Mouse (Mus musculus) 3T3-L1 (cell line): ENCODE data around the gene Bglap.
A peak's percentile ranks its signal among the peaks of the same experiment; 100 is the strongest.
"Not testable (repeated sequence)": the region's sequence is repeated elsewhere in the genome, so short reads cannot be mapped to it uniquely, and the experiment has no call there.

ENCODE experiments used
- DNase-seq: peaks from one replicate; pipeline ENCODE4 v3.0.0-alpha.2; 2015; ENCODE audit warnings: low read depth, low spot score

Bglap gene

DNA sequence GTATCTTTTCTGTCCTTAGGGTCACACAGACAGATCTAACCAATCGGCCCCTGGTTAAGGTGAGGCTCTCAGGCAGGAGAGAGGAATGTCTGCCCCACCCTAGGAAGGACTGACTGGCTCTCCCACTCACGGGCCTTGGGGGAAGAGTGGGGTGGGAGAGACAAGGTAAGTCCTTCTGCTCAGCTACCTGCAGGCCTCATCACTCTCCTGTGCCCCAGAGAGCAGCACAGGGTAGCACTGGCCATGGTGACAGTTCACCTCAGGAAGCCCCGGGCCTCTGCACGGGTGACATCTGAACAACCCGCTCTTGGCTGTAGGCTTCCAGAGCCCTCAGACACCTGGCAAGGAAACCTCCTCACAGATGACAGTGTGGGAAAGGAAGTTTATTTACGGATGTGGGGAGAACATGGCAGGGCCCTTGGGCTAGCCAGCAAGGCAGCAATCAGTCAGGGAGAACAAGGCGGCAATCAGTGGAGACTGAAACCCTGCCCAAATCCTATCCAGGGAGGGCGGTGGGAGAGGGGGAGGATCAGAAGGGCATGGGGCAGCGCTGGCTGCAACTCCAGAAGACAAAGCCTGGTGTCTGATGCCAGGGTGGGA, 9.6 kb upstream of the Bglap start:
- no peak for DNase-seq

DNA sequence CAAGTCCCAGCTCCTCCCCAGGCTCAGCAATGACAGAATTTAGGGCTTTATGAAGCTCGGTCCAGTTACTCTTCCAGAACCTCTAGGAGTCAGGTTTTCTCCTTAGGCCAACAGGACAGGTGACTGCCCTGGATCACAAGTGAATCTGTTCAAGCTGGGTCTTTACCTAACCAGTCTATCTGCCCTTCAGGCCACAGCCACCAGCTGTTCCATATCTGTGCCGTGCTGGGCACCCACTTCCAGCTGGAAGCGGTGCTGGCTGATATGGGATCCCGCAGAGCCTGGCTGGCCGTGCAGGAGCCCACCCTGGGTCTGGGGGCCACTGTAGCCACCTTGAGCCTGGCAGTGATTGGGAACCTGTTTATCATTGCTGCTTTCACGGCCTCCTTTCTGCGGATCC, 1.9 kb downstream of the Bglap start:
- DNase-seq: not testable (repeated sequence)

DNA sequence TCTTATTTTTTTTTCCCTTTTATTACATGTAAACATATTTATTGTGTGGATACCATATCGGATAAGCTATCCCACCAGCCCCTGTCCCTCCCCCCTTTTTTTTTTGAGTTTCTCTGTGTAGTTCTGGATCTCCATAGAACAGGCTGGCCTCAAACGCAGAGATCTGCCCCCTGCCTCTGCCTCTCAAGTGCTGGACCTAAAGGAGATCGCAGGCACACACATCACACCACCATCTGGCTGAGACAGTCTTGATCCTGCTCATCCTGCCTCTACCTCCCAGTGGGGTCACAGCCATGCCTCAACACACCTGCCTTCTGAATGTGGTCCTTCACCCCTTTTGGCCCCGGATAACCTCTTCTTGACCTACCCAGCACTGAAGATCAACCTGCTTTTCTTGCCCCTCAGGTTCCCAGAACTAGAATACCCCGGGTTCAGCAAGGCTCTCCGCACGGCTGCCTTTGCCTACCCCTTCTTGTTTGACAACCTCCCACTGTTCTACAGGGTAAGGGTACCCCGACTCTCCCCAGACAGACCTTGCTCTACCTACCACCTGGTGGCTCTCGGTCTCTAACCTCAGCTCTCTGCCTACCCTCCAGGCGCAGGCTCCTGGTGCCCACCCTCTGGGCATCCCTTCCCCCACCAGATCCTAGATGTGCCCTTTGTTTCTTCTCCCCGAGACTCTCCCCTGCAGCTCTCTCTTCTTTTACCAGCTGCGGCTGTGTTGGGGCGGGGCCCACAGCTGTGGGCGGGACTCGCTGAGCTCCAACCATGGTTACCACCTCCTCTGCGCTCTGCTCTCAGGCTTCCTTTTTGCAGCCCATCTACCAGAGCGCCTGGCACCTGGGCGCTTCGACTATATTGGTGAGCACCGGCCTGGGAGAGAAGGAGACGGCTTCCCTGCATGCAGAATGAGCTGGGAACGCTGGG, 2.6 kb downstream of the Bglap start:
- not testable (repeated sequence) for DNase-seq

DNA sequence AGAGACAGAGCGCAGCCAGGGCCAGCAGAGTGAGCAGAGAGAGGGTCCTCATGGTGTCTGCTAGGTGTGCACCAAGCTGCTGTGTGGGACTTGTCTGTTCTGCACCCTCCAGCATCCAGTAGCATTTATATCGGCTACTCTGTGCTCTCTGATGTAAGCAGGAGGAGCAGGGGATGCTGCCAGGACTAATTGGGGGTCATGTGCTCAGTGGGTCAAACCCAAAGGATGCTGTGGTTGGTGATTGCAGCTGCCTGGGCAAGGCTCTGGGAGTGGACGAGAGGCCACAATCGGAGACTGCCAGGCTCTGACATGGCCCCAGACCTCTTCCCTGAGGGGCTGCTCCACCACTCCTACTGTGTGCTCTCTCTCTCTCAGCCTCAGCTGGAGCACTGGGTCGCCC, 5.7 kb downstream of the Bglap start, which contains the start of gene Bglap2:
Gene Bglap2 (minus strand): TSS at position 101 of the 400 bp plus-strand sequence.
- DNase-seq: not testable (repeated sequence)

DNA sequence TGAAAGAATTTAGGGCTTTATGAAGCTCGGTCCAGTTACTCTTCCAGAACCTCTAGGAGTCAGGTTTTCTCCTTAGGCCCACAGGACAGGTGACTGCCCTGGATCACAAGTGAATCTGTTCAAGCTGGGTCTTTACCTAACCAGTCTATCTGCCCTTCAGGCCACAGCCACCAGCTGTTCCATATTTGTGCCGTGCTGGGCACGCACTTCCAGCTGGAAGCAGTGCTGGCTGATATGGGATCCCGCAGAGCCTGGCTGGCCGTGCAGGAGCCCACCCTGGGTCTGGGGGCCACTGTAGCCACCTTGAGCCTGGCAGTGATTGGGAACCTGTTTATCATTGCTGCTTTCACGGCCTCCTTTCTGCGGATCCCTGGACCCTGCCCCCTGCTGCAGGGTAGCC, 7.6 kb downstream of the Bglap start:
- DNase-seq: not testable (repeated sequence)

DNA sequence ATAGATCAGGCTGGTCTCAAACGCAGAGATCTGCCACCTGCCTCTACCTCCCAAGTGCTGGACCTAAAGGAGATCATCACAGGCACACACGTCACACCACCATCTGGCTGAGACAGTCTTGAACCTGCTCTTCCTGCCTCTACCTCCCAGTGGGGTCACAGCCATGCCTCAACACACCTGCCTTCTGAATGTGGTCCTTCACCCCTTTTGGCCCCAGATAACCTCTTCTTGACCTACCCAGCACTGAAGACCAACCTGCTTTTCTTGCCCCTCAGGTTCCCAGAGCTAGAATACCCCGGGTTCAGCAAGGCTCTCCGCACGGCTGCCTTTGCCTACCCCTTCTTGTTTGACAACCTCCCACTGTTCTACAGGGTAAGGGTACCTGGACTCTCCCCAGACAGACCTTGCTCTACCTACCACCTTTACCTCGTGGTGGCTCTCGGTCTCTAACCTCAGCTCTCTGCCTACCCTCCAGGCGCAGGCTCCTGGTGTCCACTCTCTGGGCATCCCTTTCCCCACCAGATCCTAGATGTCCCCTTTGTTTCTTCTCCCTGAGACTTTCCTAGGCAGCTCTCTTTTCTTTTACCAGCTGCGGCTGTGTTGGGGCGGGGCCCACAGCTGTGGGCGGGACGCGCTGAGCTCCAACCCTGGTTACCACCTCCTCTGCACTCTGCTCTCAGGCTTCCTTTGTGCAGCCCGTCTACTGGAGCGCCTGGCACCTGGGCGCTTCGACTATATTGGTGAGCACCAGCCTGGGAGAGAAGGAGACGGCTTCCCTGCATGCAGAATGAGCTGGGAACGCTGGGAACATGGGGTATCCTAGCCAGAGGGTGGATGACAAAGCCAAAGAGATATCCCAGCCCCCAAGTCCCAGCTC, 8.3 kb downstream of the Bglap start:
- not testable (repeated sequence) for DNase-seq

DNA sequence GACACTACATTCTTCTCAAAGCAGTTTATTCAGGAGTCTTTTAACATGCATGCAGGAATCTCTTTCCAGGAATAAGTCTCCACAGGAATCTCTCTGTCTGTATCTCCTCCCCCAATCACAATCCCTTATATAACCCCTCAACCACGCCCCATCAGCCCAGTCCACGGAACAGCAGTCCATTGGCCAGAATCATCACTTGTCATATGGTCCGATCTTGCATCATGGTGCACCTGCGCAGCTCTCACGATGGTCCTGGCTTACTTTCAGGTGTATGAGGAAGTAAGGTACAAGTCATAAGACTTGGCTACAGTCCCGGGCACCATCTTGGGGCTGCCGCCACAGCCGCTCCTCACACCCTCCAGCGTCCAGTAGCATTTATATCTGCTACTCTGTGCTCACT, 11.6 kb downstream of the Bglap start, which contains the start of gene Bglap3:
Gene Bglap3 (minus strand): TSS at position 101 of the 400 bp plus-strand sequence.
- DNase-seq: not testable (repeated sequence)

DNA sequence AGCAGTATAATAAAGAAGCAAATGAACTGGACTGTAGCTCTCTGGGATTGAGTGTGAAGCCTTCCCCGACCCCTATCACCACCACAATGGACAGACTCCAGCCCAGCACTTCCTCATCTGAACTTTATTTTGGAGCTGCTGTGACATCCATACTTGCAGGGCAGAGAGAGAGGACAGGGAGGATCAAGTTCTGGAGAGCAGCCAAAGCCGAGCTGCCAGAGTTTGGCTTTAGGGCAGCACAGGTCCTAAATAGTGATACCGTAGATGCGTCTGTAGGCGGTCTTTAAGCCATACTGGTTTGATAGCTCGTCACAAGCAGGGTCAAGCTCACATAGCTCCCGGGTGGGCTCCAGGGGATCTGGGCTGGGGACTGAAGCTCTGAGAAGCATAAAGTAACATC, 15.8 kb downstream of the Bglap start:
- not testable (repeated sequence) for DNase-seq

DNA sequence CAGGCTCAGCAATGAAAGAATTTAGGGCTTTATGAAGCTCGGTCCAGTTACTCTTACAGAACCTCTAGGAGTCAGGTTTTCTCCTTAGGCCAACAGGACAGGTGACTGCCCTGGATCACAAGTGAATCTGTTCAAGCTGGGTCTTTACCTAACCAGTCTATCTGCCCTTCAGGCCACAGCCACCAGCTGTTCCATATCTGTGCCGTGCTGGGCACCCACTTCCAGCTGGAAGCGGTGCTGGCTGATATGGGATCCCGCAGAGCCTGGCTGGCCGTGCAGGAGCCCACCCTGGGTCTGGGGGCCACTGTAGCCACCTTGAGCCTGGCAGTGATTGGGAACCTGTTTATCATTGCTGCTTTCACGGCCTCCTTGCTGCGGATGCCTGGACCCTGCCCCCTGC, 16.7 kb downstream of the Bglap start:
- DNase-seq: not testable (repeated sequence)

DNA sequence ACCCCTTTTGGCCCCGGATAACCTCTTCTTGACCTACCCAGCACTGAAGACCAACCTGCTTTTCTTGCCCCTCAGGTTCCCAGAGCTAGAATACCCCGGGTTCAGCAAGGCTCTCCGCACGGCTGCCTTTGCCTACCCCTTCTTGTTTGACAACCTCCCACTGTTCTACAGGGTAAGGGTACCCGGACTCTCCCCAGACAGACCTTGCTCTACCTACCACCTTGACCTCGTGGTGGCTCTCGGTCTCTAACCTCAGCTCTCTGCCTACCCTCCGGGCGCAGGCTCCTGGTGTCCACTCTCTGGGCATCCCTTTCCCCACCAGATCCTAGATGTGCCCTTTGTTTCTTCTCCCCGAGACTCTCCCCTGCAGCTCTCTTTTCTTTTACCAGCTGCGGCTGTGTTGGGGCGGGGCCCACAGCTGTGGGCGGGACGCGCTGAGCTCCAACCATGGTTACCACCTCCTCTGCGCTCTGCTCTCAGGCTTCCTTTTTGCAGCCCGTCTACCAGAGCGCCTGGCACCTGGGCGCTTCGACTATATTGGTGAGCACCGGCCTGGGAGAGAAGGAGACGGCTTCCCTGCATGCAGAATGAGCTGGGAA, 17.3 kb downstream of the Bglap start:
- not testable (repeated sequence) for DNase-seq

DNA sequence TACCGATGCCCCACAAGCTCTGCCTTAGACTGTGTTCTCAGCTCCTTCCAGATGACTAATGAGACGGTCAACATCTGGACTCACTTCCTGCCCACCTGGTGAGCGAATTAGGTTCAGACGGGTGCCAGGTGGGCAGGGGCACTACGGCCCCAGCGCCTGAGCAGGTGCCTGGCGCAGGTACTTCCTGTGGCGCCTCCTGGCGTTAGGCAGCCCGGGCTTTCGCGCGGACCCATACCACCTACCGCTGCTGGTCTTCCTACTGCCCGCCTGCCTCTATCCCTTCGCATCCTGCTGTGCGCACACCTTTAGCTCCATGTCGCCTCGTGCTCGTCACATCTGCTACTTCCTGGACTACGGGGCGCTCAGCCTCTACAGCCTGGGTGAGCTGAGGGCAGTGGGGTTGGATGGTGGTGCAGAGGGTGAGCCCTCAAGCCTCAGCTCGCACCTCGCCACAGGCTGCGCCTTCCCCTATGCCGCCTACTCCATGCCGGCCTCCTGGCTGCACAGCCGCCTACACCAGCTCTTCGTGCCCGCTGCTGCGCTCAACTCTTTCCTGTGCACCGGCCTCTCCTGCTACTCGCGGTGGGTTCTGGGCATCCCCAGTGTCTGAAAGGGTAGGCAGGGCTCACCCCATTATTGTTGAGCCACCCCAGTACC, 18.4 kb downstream of the Bglap start:
- DNase-seq: no peak

DNA sequence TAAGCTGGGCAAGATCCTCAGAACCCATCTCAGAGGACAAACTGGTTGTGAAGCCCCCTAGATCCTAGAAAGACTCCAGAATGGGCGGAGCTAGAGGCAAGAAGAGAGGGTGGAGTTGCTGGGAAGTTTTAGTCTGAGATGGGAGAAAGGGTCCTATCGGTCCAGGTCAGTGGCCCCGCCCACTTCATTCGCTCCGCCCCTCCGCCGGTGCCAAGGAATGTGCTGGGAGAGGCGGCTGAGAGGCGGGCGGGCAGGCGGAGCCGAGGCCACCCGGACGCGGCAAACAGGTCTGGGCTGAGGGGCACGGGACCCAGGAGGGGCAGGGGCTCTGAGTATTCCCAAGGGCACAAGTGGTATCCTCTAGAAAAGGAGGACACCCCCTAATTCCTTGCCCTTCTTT, 19.9 kb downstream of the Bglap start, which contains the start of gene Paqr6:
Gene Paqr6 (plus strand): TSS at position 248 of the 400 bp plus-strand sequence.
- DNase-seq: no peak

DNA sequence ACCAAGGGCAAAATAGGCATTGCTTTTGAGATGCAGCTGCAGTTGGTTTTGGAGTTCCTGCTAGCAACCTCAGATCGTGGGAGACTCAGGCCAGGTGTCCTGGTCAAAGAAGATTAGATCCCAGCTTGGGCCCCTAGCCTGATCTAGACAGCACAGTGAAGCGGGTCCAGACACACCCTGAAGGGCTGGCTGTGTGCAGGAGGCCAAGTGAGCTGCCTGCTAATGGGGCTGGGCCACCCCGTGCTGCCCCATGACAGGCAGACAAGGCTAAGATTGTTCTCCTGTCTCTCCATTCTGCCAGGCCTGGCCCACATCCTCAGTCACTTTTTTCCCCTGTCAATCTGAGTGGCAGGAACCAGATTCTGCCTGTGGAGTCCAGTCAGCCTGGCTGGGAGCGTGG, 20.6 kb downstream of the Bglap start:
- DNase-seq: peak; percentile 23

DNA sequence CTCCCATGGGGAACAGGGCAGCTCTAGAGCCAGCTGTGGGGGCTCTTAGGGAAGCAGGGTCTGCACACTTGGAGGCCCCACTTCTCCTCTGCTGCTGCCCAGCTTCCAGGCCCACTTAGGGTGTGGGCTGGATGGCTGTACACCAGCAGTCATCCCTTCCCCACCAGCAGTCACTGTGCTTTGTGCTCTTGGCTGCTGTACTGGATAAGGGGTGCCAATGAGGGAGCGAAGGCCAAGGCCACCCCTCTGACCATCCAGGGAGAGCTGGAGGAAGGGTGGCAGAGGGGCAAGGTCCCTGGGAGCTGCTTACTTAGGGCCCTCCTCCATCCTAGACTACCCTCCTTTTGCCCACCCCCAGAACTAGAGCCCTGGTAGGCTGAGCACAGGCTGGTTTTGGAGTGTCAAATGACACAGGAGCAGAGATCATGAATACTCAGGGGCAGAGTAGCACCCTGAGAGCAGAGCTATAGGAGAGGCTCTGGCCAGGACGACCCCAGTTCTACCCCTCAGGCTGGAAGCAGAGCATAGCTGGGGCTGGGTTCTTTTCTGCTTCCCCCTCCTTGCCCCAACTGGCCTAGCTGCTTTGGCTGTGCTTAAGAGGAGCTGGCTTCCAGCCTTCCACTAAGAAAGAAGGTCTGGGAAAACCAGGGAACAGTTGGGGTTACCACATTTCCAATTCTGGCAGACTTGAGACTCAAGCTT, 22.5 kb downstream of the Bglap start:
- no peak for DNase-seq

DNA sequence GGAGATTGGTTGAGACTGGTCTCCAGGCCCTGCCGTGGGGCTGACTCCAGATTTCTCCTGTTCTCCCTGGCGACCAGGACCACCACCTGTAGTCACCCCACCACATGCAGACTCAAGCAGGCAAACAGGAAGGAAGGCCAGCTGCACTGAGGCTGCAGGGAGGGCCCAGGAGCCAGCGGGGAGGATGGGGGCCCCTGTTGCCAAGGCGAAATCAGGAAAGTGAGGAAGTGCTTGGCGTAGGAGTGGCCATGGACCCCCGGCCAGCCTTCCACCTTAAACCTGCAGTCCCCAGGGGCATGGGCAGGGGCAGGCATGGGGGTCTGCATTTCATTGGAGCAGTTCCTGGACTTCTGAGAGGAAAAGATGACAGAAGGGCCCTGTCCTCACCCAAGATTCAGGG, 23.2 kb downstream of the Bglap start:
- DNase-seq: no peak

DNA sequence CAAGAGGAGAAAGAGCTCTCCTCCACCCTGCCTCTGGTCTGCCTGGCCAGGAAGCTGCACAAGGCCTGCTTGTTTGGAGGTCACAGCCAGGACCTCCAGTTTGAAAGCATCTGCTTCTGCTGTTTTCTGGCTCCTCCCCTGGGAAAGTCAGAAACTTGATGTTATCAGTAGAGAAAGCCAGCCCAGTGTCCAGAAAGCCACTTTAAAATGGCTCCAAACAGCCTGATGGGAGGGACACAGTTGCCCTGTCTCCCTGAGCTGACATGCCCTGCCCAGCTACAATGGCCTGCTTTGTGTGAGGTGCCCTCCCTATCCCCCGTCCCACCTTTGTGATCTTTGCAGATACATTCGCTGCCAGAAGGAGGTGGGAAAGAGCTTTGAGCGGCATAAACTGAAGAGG, 24.3 kb downstream of the Bglap start:
- no peak for DNase-seq

DNA sequence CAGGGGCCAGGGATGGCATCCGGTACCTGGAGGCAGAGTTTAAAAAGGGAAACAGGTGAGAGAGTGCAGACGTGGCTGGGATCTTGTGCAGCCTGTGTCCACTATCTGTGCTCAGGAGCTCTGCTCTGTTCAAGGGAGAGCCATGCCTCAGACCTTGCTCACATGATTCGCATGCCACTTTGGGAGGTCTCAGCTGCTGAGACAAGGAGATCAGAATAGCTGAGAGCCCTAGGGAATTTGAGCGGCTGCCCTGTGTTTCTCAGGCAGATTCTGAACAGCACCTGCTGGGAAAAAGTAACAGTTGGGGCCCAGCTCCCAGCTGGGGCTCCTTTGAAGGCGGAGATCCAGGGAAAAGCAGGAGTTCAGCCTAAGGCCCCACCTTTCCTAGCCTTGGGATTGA, 24.7 kb downstream of the Bglap start:
- DNase-seq: no peak

DNA sequence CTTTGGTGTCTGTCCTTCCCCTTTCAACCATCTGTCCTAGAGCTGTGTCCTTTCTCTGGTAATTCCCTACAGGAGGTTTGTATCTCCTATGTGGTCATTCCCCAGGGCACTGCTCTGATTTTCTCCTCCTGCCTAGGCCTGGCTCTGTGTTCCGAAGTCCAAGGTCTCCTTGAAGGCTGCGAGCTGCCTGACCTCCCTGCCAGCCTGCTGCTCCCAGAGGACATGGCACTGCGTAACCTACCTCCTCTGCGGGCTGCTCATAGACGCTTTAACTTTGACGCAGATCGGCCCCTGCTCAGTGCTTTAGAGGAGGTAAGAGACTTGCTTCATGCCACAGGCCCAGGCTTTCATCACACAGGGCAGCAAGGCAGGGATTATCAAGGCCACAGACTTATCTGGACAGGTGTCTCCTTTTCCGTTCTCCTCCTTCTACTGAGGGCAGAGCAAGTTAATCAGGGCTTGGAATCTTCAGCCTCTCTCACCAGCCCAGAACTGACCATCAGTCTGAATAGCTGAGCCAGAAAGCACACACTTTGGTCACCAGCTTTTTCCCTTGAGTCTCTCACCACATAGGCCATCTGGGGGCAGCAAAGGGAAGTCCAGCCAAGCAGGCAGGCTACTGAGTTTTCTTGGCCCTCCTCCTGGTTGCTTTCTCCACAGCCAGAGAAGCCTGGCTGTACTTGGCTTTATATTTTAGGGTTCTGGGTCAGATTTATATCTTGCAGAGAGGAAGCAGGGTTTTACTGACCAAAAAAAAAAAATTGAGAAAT, 29.7 kb downstream of the Bglap start:
- DNase-seq: peak; percentile 42

DNA sequence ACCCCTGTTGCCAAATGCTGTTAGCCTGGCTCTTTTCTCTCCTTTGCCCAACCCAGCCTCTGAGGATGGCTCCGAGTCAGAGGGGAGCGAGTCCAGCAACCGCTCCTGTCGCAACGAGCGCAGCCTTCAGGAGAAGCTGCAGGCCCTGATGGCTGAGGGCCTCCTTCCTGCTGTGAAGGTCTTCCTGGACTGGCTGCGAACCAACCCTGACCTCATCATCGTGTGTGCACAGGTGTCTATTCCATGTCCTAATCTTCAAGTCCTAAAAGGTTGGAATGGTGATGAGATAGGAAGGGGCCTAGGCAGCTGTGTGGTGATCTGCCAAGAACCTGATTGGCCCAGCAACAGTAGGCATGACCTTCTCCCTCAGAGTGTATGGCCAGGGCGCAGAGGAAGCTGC, 31.4 kb downstream of the Bglap start:
- no peak for DNase-seq
